Mouse (Mus musculus) limb, embryonic 12.5 days (tissue): ENCODE measurements around the gene Dll1. TPM values are rescaled to one million over a fixed set of nuclear protein-coding genes. Genes with fewer than 3 reads are reported as not detected.
A peak's percentile ranks its signal among the peaks of the same experiment; 100 is the strongest.

Source experiments
- ATAC-seq: fragments of 200-750 bp; cut with Nextera tagmentation; 2 replicates; pipeline ENCODE4 v1.8.0; 2017; ENCODE audit warnings: low read depth, moderate TSS enrichment; ENCODE audit not compliant: insufficient number of reproducible peaks, insufficient read depth, low FRiP score, low TSS enrichment
- H3K27ac ChIP-seq: fragments of 300-500 bp; sonication (generic); 2 replicates; pipeline ENCODE4 v1.5.1; 2016; ENCODE audit warnings: mild to moderate bottlenecking, moderate library complexity
- H3K27me3 ChIP-seq: fragments of 300-500 bp; sonication (generic); 2 replicates; pipeline ENCODE4 v1.6.1; 2016; ENCODE audit warnings: mild to moderate bottlenecking, moderate library complexity
- H3K36me3 ChIP-seq: fragments of 300-500 bp; sonication (generic); 2 replicates; pipeline ENCODE4 v1.6.1; 2016; ENCODE audit warnings: mild to moderate bottlenecking, moderate library complexity
- H3K4me1 ChIP-seq: fragments of 300-500 bp; sonication (generic); replicated peaks from 2 replicates; pipeline ENCODE4 v1.6.1; 2016
- H3K4me2 ChIP-seq: fragments of 300-500 bp; sonication (generic); 2 replicates; pipeline ENCODE4 v1.6.1; 2016; ENCODE audit warnings: mild to moderate bottlenecking, moderate library complexity
- H3K4me3 ChIP-seq: fragments of 300-500 bp; sonication (generic); replicated peaks from 2 replicates; pipeline ENCODE4 v1.5.1; 2016; ENCODE audit warnings: mild to moderate bottlenecking
- H3K9ac ChIP-seq: fragments of 300-500 bp; sonication (generic); replicated peaks from 2 replicates; pipeline ENCODE4 v1.6.1; 2016; ENCODE audit warnings: mild to moderate bottlenecking, moderate library complexity
- H3K9me3 ChIP-seq: fragments of 300-500 bp; sonication (generic); 2 replicates; pipeline ENCODE4 v1.6.1; 2016; ENCODE audit warnings: mild to moderate bottlenecking, moderate library complexity
- WGBS: fragments of 180-500 bp; shearing (Covaris S2); methylation state at CpG from one replicate; pipeline ENCODE4 v1.1.7; 2016; 5-methylcytosine and 5-hydroxymethylcytosine counted together
- polyA plus RNA-seq: library from polyadenylated mRNA; unstranded; fragments of >200 nt; fragmentation: Nextera tagmentation; extraction: Ambion mirVana; gene quantifications from 2 replicates; pipeline ENCODE4 v1.2.1, GENCODE M21; 2016

The Dll1 gene
- polyA plus RNA-seq, 1 experiment from 2014 or later = 7.1 TPM

DNA sequence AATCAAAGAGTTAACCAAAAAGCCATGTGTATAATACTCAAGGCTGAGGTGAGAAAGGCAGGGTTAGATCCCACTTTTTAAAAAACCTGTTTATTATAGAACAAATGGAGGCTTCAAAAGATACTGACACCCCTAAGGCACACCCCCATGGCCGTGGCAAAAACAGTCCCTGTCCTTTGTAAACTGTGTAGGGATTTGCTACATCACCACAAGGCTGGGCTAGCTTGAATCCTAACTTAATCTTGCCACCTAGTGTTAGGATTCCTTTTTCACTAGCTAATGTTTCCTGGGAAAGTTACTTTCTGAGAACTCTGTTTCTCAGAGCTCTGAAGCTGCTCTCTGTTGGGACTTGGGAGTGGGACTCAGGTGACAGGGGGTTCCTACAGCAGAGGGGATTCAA, 1.2 kb upstream of the Dll1 start:
- Histone ChIP-seq H3K9me3 (no peaks in the 10 kb centered on the region), H3K4me2 (no peak overlapping the region), H3K36me3 (no peaks in the 10 kb centered on the region), H3K9ac (no peak overlapping the region), H3K4me1 (peaks cover 49% of the 10 kb centered on the region), H3K27me3 (peaks cover 100% of the 10 kb centered on the region), H3K27ac (no peak overlapping the region), H3K4me3 (no peak overlapping the region)
- WGBS = 0% methylated on average over 1 of the region's 1 CpGs
- ATAC-seq = no peak

- H3K4me2 ChIP-seq = peak overlapping the region; percentile 96
- under 1% methylated on average over 63 of the region's 69 CpGs for WGBS
- 0 out of 2 replicates have a peak overlapping the region, but pooled peaks have one; percentile 8 for H3K27ac ChIP-seq
- peak; percentile 27 for ATAC-seq
- H3K9me3 ChIP-seq = no peaks in the 10 kb centered on the region
- no peaks in the 10 kb centered on the region for H3K36me3 ChIP-seq
- H3K4me1 ChIP-seq = peaks cover 42% of the 10 kb centered on the region
- H3K27me3 ChIP-seq = peaks cover 96% of the 10 kb centered on the region
- peak overlapping the region; percentile 56 for H3K4me3 ChIP-seq
- peak overlapping the region; percentile 69 for H3K9ac ChIP-seq
Observed at GRCm38 (mm10) chr17:15375701-15376493, 775 bp downstream of the Dll1 start.

GRCm38 (mm10) chr17:15375224-15375623, 1.4 kb downstream of the Dll1 start:
- H3K4me1 ChIP-seq = peaks cover 36% of the 10 kb centered on the region
- ATAC-seq = no peak
- peak overlapping the region; percentile 56 for H3K4me3 ChIP-seq
- H3K9me3 ChIP-seq = no peaks in the 10 kb centered on the region
- under 1% methylated on average over 18 of the region's 18 CpGs for WGBS
- no peak overlapping the region for H3K27ac ChIP-seq
- no peaks in the 10 kb centered on the region for H3K36me3 ChIP-seq
- H3K9ac ChIP-seq = peak overlapping the region; percentile 69
- peak overlapping the region; percentile 96 for H3K4me2 ChIP-seq
- H3K27me3 ChIP-seq = peaks cover 96% of the 10 kb centered on the region

DNA sequence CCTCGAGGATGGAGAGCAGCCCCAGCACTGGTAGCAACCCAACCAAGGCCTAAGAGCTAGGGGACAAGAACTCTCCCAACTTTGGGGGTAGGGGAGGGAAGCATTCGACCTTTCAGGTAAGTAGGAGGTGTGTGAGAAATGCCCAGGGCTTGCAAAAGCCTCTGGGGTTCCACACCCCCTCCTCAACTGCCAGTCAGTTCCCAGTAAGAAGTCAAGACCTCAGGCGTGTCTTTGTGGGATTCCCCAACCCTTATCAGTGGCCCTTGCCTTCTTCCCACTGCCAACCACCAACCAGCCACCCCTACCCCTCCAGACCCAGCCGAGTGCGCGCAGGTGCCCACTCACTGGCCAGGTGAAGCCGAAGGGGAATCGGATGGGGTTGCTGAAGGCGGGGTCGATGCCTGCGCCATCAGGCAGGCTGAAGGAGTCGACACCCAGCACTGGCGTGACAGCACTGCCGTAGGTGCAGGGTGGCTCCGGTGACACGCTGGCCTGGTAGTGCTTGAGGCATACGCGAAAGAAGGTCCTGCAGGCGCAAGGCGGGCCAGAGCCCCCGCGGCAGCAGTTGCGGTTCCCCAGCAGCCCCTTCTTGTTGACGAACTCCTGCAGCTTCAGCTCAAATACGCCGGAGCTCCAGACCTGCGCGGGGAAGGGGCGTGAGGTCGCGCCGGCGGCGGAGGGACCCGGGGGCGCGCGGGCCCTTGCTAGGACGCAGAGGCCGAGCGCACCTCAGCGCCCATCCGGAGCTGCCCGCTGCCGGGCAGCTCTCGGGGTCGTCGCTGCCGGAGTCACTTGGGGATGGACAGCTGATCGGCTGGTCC, 2.1 kb downstream of the Dll1 start:
- no peak for ATAC-seq
- Histone ChIP-seq H3K9me3 (no peaks in the 10 kb centered on the region), H3K4me1 (peaks cover 32% of the 10 kb centered on the region), H3K27ac (no peak overlapping the region), H3K9ac (peak overlapping the region; percentile 69), H3K4me2 (peak overlapping the region; percentile 96), H3K4me3 (peak overlapping the region; percentile 56), H3K27me3 (peaks cover 94% of the 10 kb centered on the region), H3K36me3 (no peaks in the 10 kb centered on the region)
- under 1% methylated on average over 49 of the region's 50 CpGs for WGBS

DNA sequence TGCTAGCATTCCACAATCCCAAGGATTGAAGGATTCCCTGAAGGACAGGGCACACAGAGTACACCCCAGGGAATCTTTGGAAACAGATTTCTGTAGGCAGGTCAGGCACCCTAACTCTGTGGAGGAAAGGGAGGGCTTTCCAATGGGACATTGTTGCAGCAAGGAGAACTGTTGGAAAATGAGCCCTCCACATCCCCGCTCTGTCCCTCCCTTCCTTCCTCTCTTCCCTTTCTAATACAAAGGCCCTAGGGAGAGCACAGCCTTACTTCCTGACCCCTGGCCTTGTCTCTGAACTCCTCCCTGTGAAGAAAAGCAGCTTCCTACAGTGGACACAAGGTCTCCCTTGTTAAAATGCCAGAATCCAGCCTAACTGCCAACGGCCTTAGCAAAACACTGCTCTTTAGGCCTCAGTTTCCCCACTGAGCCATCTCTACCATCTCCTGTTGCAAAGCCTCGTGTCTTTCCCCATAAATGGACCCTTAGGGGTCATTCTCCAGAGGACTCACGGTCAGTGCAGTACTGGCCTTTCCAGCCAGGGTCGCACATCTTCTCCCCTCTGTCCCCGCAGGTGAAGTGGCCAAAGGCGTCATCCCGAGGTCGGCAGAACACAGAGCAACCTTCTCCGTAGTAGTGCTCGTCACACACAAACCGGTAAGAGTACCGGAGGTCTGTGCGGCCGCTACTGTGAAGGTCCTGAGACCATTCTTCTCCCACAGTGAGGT, 3.6 kb downstream of the Dll1 start:
- peak overlapping the region; percentile 8; the same call in 1 of the 2 replicates for H3K4me3 ChIP-seq
- peaks cover 79% of the 10 kb centered on the region for H3K27me3 ChIP-seq

GRCm38 (mm10) chr17:15371967-15372835, 4.5 kb downstream of the Dll1 start:
- WGBS = 66% methylated on average over 17 of the region's 17 CpGs
- Histone ChIP-seq H3K27ac (no peak overlapping the region), H3K4me3 (no peak overlapping the region), H3K9me3 (no peaks in the 10 kb centered on the region), H3K4me1 (peaks cover 27% of the 10 kb centered on the region), H3K36me3 (no peaks in the 10 kb centered on the region), H3K9ac (no peak overlapping the region), H3K27me3 (peaks cover 70% of the 10 kb centered on the region), H3K4me2 (no peak overlapping the region)
- no peak for ATAC-seq

More for the DNA sequence above, 3.6 kb downstream of the Dll1 start:
- no peak for ATAC-seq
- H3K27ac ChIP-seq = no peak overlapping the region
- H3K4me2 ChIP-seq = peak overlapping the region; percentile 17; the same call in 1 of the 2 replicates
- WGBS = 52% methylated on average over 15 of the region's 15 CpGs
- H3K9me3 ChIP-seq = no peaks in the 10 kb centered on the region
- peaks cover 32% of the 10 kb centered on the region for H3K4me1 ChIP-seq
- no peak overlapping the region for H3K9ac ChIP-seq
- no peaks in the 10 kb centered on the region for H3K36me3 ChIP-seq

DNA sequence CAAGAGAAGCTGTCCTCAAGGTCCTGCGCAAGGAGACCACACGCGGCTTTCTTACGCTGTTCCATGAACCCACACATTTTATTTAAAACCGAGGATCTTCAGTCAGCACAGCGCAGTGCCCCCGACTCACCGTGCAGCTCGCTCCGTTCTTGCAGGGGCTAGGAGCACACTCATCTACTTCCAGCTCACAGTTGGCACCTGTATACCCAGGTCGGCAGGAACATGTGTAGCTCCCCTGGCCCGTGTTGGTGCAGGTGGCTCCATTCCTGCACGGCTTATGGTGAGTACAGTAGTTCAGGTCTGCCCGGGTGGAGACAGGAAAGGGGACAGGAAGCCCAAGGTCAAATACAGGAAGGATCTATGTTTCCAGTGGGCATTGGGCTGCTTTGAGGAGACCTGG, 6.3 kb downstream of the Dll1 start:
- Histone ChIP-seq H3K27me3 (peaks cover 52% of the 10 kb centered on the region), H3K9me3 (no peaks in the 10 kb centered on the region), H3K4me3 (no peak overlapping the region; the same call in 1 of the 2 replicates), H3K36me3 (no peaks in the 10 kb centered on the region), H3K4me2 (no peak overlapping the region), H3K4me1 (peaks cover 12% of the 10 kb centered on the region), H3K27ac (no peak overlapping the region), H3K9ac (no peak overlapping the region)
- 91% methylated on average over 14 of the region's 14 CpGs for WGBS
- no peak for ATAC-seq

GRCm38 (mm10) chr17:15365650-15366049, 11.0 kb downstream of the Dll1 start:
- no peak overlapping the region for H3K9ac ChIP-seq
- H3K27me3 ChIP-seq = peaks cover 11% of the 10 kb centered on the region
- no peaks in the 10 kb centered on the region for H3K4me1 ChIP-seq
- no peak overlapping the region for H3K4me2 ChIP-seq
- H3K36me3 ChIP-seq = no peaks in the 10 kb centered on the region
- H3K9me3 ChIP-seq = no peaks in the 10 kb centered on the region
- 88% methylated on average over 5 of the region's 5 CpGs for WGBS
- H3K4me3 ChIP-seq = no peak overlapping the region
- no peak for ATAC-seq
- no peak overlapping the region for H3K27ac ChIP-seq

- no peaks in the 10 kb centered on the region for H3K36me3 ChIP-seq
- WGBS = 76% methylated on average over 3 of the region's 3 CpGs
- no peak overlapping the region for H3K4me2 ChIP-seq
- 0 out of 2 replicates have a peak, but pooled peaks cover 2% of the 10 kb centered on the region for H3K27me3 ChIP-seq
- no peak overlapping the region for H3K27ac ChIP-seq
- H3K9ac ChIP-seq = no peak overlapping the region
- no peaks in the 10 kb centered on the region for H3K4me1 ChIP-seq
- H3K9me3 ChIP-seq = no peaks in the 10 kb centered on the region
- H3K4me3 ChIP-seq = no peak overlapping the region
- ATAC-seq = no peak
Observed at GRCm38 (mm10) chr17:15363656-15364055, 13.0 kb downstream of the Dll1 start.

GRCm38 (mm10) chr17:15357071-15357470, 19.6 kb downstream of the Dll1 start:
- Histone ChIP-seq H3K4me1 (0 out of 2 replicates have a peak, but pooled peaks cover 2% of the 10 kb centered on the region), H3K9me3 (no peaks in the 10 kb centered on the region), H3K4me2 (no peak overlapping the region), H3K27me3 (0 out of 2 replicates have a peak, but pooled peaks cover 2% of the 10 kb centered on the region), H3K36me3 (no peaks in the 10 kb centered on the region), H3K9ac (no peak overlapping the region), H3K4me3 (no peak overlapping the region), H3K27ac (no peak overlapping the region)
- ATAC-seq = no peak
- WGBS = 61% methylated on average over 3 of the region's 3 CpGs
